7 mouse cellular contexts compared by ENCODE assay signal in genomic region chr2:167823513-167823912, GRCm38 (mm10).
DNase-seq lines count a peak whose midpoint lies in the region; ATAC-seq and TF ChIP-seq lines count a peak whose summit lies in the region.

No protein-coding gene starts in this region.

- no peak overlapping the region for H3K4me3 ChIP-seq in liver, adult 2 months (ENCODE audit: insufficient read depth, low read depth, low read length)

- peak overlapping the region; percentile 73 for H3K27ac ChIP-seq in liver, adult 2 months (replicated peaks; ENCODE audit: insufficient read depth, low read depth, low read length)

- H3K36me3 ChIP-seq in liver, adult 2 months (ENCODE audit: control insufficient read depth, insufficient read depth, low read length): no peaks in the 10 kb centered on the region

- WGBS in liver, adult 2 months: 12% methylated on average over 9 of the region's 9 CpGs

- no peaks in the 10 kb centered on the region for H3K27me3 ChIP-seq in liver, adult 2 months (ENCODE audit: control insufficient read depth, insufficient read depth, low read length)

- intact Hi-C loops in heart, postnatal 10 days (cut with DNase I): no loop called here

- peak; percentile 59 for DNase-seq in embryo, embryonic 11 days
- DNase-seq in heart, postnatal 10 days: peak; percentile 49 to 57
- peak; percentile 98 for DNase-seq in liver, adult 2 months (ENCODE audit: extremely low read depth, low read depth, low spot score)
- DNase-seq in skeletal muscle tissue, adult 2 months (ENCODE audit: low read depth, low spot score): peak; percentile 89
- no peak for DNase-seq in left cerebral cortex, adult 11 months (ENCODE audit: low spot score)

- H3K4me1 ChIP-seq in liver, adult 2 months (ENCODE audit: control insufficient read depth, insufficient read depth, low read length): peaks cover 35% of the 10 kb centered on the region

- H3K79me2 ChIP-seq in liver, adult 2 months (ENCODE audit: control insufficient read depth, insufficient read depth, low read length): no peaks in the 10 kb centered on the region

- peak overlapping the region; percentile 38 for H3K9ac ChIP-seq in liver, adult 2 months (ENCODE audit: low read depth, low read length)

- TF ChIP-seq CTCF in liver, adult 2 months (IDR thresholded peaks at IDR 0.05; ENCODE audit: low read depth, low read length): peak; percentile 28; the same call in 1 of the 2 replicates

- peak; percentile 32 for ATAC-seq in CD4-positive, CD25-positive, alpha-beta regulatory T cell, adult 4 months
- no peak for ATAC-seq in cerebellum, adult (ENCODE audit: insufficient number of reproducible peaks, low FRiP score, low TSS enrichment)

- TF ChIP-seq POLR2A in liver, adult 2 months (IDR thresholded peaks at IDR 0.05; ENCODE audit: extremely low read depth, insufficient read depth, low read length): no peak
